Comparison of ENCODE assay signal across 8 mouse cellular contexts in the genomic region with DNA sequence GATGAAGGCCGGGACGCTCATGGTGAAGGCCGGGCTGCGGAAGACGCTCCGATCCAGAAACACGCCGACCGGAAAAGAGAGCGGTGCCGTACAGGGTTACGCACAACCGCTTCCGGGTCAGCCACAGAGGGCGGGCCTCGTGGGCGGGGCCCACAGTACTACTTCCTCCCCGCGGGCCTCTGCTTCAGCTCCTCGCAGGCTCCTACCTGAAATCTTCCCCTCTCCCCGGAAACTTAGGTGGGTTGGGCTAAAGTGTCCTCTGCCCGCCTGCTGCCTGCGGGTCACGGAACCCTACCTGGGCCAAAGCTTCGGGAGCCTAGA. TPM values are rescaled to one million over a fixed set of nuclear protein-coding genes. Genes with fewer than 3 reads are reported as not detected.
DNase-seq lines count a peak whose midpoint lies in the region; ATAC-seq and TF ChIP-seq lines count a peak whose summit lies in the region.

A gene (minus strand): TSS at position 114 of the 321 bp plus-strand sequence.

- WGBS in forebrain, embryonic 13.5 days: 0% methylated on average over 23 of the region's 25 CpGs
- WGBS in large intestine, adult 2 months: under 1% methylated on average over 25 of the region's 25 CpGs
- WGBS in liver, postnatal 0 days (ENCODE audit: insufficient replicate concordance): 0% methylated on average over 22 of the region's 25 CpGs
- 2% methylated on average over 14 of the region's 25 CpGs for WGBS in neural tube, embryonic 14.5 days

- no peaks in the 10 kb centered on the region for H3K9me3 ChIP-seq in ES-Bruce4 (replicated peaks; ENCODE audit: control insufficient read depth, insufficient read depth, low read length, poor library complexity, severe bottlenecking)
- H3K9me3 ChIP-seq in forebrain, embryonic 13.5 days (replicated peaks): no peaks in the 10 kb centered on the region
- H3K9me3 ChIP-seq in liver, postnatal 0 days (ENCODE audit: low read length): no peaks in the 10 kb centered on the region
- no peaks in the 10 kb centered on the region for H3K9me3 ChIP-seq in neural tube, embryonic 14.5 days (ENCODE audit: control insufficient read depth, low read length)

- no peaks in the 10 kb centered on the region for H3K27me3 ChIP-seq in ES-Bruce4 (ENCODE audit: control insufficient read depth, insufficient read depth, low read length, poor library complexity, severe bottlenecking)
- no peaks in the 10 kb centered on the region for H3K27me3 ChIP-seq in forebrain, embryonic 13.5 days
- H3K27me3 ChIP-seq in liver, postnatal 0 days (ENCODE audit: insufficient read depth, low read length): no peaks in the 10 kb centered on the region
- H3K27me3 ChIP-seq in neural tube, embryonic 14.5 days (ENCODE audit: control insufficient read depth, insufficient read depth, low read length): no peaks in the 10 kb centered on the region

- H3K4me1 ChIP-seq in ES-Bruce4 (ENCODE audit: control insufficient read depth, insufficient read depth, low read length): peaks cover 1% of the 10 kb centered on the region
- peaks cover 23% of the 10 kb centered on the region for H3K4me1 ChIP-seq in forebrain, embryonic 13.5 days
- peaks cover 13% of the 10 kb centered on the region for H3K4me1 ChIP-seq in liver, postnatal 0 days (ENCODE audit: insufficient read depth)
- peaks cover 8% of the 10 kb centered on the region; the same call in 1 of the 2 replicates for H3K4me1 ChIP-seq in neural tube, embryonic 14.5 days (ENCODE audit: control insufficient read depth, insufficient read depth, low read length)

- H3K4me2 ChIP-seq in forebrain, embryonic 13.5 days: peak within 1 kb of the TSS; percentile 87
- H3K4me2 ChIP-seq in liver, postnatal 0 days (ENCODE audit: low read depth, low read length): peak within 1 kb of the TSS; percentile 81
- peak within 1 kb of the TSS; percentile 86 for H3K4me2 ChIP-seq in neural tube, embryonic 14.5 days (ENCODE audit: low read depth, low read length)

- peak; percentile 95 to 96 for DNase-seq in heart, postnatal 10 days
- DNase-seq in large intestine, adult 2 months (ENCODE audit: low read depth, low spot score): peak; percentile 69
- DNase-seq in liver, postnatal 0 days: peak; percentile 96
- DNase-seq in testis, postnatal 10 days (ENCODE audit: low spot score): peak; percentile 95

- H3K36me3 ChIP-seq in ES-Bruce4 (ENCODE audit: control insufficient read depth, insufficient read depth, low read length, poor library complexity, severe bottlenecking): peaks cover 20% of the 10 kb centered on the region
- peaks cover 21% of the 10 kb centered on the region for H3K36me3 ChIP-seq in forebrain, embryonic 13.5 days (ENCODE audit: poor library complexity, severe bottlenecking)
- peaks cover 16% of the 10 kb centered on the region for H3K36me3 ChIP-seq in liver, postnatal 0 days (replicated peaks; ENCODE audit: insufficient read depth, low read length)
- H3K36me3 ChIP-seq in neural tube, embryonic 14.5 days (ENCODE audit: control insufficient read depth, insufficient read depth, low read length): peaks cover 14% of the 10 kb centered on the region

- intact Hi-C loops in heart, postnatal 10 days (cut with DNase I): loop anchor here (5.0 kb wide), 2 partner anchors 110 to 215 kb away; a partner anchor contains a TSS

- no peak for TF ChIP-seq EP300 in ES-Bruce4 (IDR thresholded peaks at IDR 0.05; ENCODE audit: insufficient read depth, low read depth, low read length)
- no peak for TF ChIP-seq EP300 in liver, postnatal 0 days (IDR thresholded peaks at IDR 0.05; ENCODE audit: low read depth)

- H3K9ac ChIP-seq in ES-Bruce4 (ENCODE audit: low read depth, poor library complexity, severe bottlenecking): peak within 1 kb of the TSS; percentile 95
- peak within 1 kb of the TSS; percentile 90 for H3K9ac ChIP-seq in forebrain, embryonic 13.5 days
- peak within 1 kb of the TSS; percentile 88 for H3K9ac ChIP-seq in liver, postnatal 0 days (replicated peaks)
- H3K9ac ChIP-seq in neural tube, embryonic 14.5 days (replicated peaks; ENCODE audit: low read depth, low read length): peak within 1 kb of the TSS; percentile 91

- peak within 1 kb of the TSS; percentile 35 for H3K27ac ChIP-seq in ES-Bruce4 (ENCODE audit: insufficient read depth, low read length)
- H3K27ac ChIP-seq in forebrain, embryonic 13.5 days: peak within 1 kb of the TSS; percentile 81
- peak within 1 kb of the TSS; percentile 76 for H3K27ac ChIP-seq in liver, postnatal 0 days (ENCODE audit: low read depth)
- H3K27ac ChIP-seq in neural tube, embryonic 14.5 days (ENCODE audit: low read depth, low read length): peak within 1 kb of the TSS; percentile 72

- no peak for TF ChIP-seq CTCF in ES-Bruce4 (IDR thresholded peaks at IDR 0.05; ENCODE audit: low read depth, low read length)
- no peak for TF ChIP-seq CTCF in liver, postnatal 0 days (IDR thresholded peaks at IDR 0.05; ENCODE audit: low read depth)

- no peak for TF ChIP-seq POLR2A in ES-Bruce4 (IDR thresholded peaks at IDR 0.05; ENCODE audit: insufficient read depth, low read length)

- H3K4me3 ChIP-seq in ES-Bruce4 (ENCODE audit: low read depth, low read length): peak within 1 kb of the TSS; percentile 85
- peak within 1 kb of the TSS; percentile 95 for H3K4me3 ChIP-seq in forebrain, embryonic 13.5 days
- H3K4me3 ChIP-seq in liver, postnatal 0 days (ENCODE audit: low read depth, low read length): peak within 1 kb of the TSS; percentile 84
- peak within 1 kb of the TSS; percentile 97 for H3K4me3 ChIP-seq in neural tube, embryonic 14.5 days (ENCODE audit: low read depth, low read length)

- peak; percentile 98 for ATAC-seq in cerebellum, adult (ENCODE audit: insufficient number of reproducible peaks, low FRiP score, low TSS enrichment)
- ATAC-seq in forebrain, embryonic 13.5 days: peak; percentile 100
- peak; percentile 99 for ATAC-seq in liver, postnatal 0 days
- ATAC-seq in neural tube, embryonic 14.5 days (ENCODE audit: low read depth): peak; percentile 100

RNA-seq across cellular contexts. Expression of the gene that starts here (rescaled TPM):
- polyA plus RNA-seq in ES-Bruce4 (2011; ENCODE audit: insufficient read depth, insufficient read length, low read depth, missing spikeins): 361 and 367 TPM in 2 replicates
- polyA plus RNA-seq in forebrain, embryonic 13.5 days (2015; fragmentation: Nextera tagmentation; extraction: Ambion mirVana): 248 and 255 TPM in 2 replicates
- total RNA-seq in heart, postnatal 10 days (2021): 100 to 1,000 TPM; 136 to 142 TPM
- 32.2 and 32.8 TPM in 2 replicates for polyA plus RNA-seq in large intestine, adult 2 months (2012; rRNA removed)
- polyA plus RNA-seq in liver, postnatal 0 days (2015; fragmentation: Nextera tagmentation; extraction: Ambion mirVana): 126 and 128 TPM in 2 replicates
- 194 and 200 TPM in 2 replicates for polyA plus RNA-seq in neural tube, embryonic 14.5 days (2014; fragmentation: Nextera tagmentation; extraction: Ambion mirVana)

Comparison
In these comparisons a context has a peak if more than half of its experiments do, and no peak if none do; other contexts are left out.
1. Peak in every context shown above with its lines: DNase-seq, ATAC-seq, H3K4me3 ChIP-seq and H3K27ac ChIP-seq.